Mouse (Mus musculus) lung, postnatal 0 days (tissue): ENCODE results near the gene Sox18.

Experiments used
- CTCF ChIP-seq: IDR thresholded peaks from 2 replicates; pipeline ENCODE4 v1.5.1; 2016; ENCODE audit warnings: antibody characterized with exemption, mild to moderate bottlenecking
- EP300 ChIP-seq: IDR thresholded peaks from 2 replicates; pipeline ENCODE4 v1.6.1; 2016; ENCODE audit warnings: antibody characterized with exemption, mild to moderate bottlenecking, control low read depth

- TF ChIP-seq EP300 (no peak), CTCF (no peak)
Observed at GRCm38 (mm10) chr2:181681978-181682377, 10.5 kb upstream of the Sox18 start.
